Mouse (Mus musculus): Measurements from ENCODE around the gene Gm37240.

Gene Gm37240

GRCm38 (mm10) chr3:85749348-85749747, 138.0 kb downstream of the Gm37240 start:
- DNase-seq (ENCODE audit: low spot score in 2 of 2) = no peak

GRCm38 (mm10) chr3:85748863-85749262, 138.5 kb downstream of the Gm37240 start:
- no peak for DNase-seq (ENCODE audit: low spot score in 2 of 2)

GRCm38 (mm10) chr3:85746116-85746515, 141.2 kb downstream of the Gm37240 start:
- DNase-seq (ENCODE audit: low spot score in 2 of 2) = no peak

GRCm38 (mm10) chr3:85741767-85742166, 145.6 kb downstream of the Gm37240 start:
- DNase-seq (ENCODE audit: low spot score in 2 of 2) = no peak

GRCm38 (mm10) chr3:85738591-85738990, 148.7 kb downstream of the Gm37240 start:
- no peak for DNase-seq (ENCODE audit: low spot score in 2 of 2)

- no peak for DNase-seq (ENCODE audit: low spot score in 2 of 2)
Measured at GRCm38 (mm10) chr3:85733939-85734729, 153.2 kb downstream of the Gm37240 start.

- no peak for DNase-seq (ENCODE audit: low spot score in 2 of 2)
Measured at GRCm38 (mm10) chr3:85727171-85727570, 160.1 kb downstream of the Gm37240 start.

GRCm38 (mm10) chr3:85725971-85726370, 161.3 kb downstream of the Gm37240 start:
- DNase-seq (ENCODE audit: low spot score in 2 of 2) = no peak

- no peak for DNase-seq (ENCODE audit: low spot score in 2 of 2)
Measured at GRCm38 (mm10) chr3:85725110-85725509, 162.2 kb downstream of the Gm37240 start.

GRCm38 (mm10) chr3:85722581-85722980, 164.7 kb downstream of the Gm37240 start:
- DNase-seq (ENCODE audit: low spot score in 2 of 2) = no peak

GRCm38 (mm10) chr3:85715764-85716297, 171.5 kb downstream of the Gm37240 start:
- no peak for DNase-seq (ENCODE audit: low spot score in 2 of 2)

GRCm38 (mm10) chr3:85713936-85714709, 173.2 kb downstream of the Gm37240 start:
- DNase-seq (ENCODE audit: low spot score in 2 of 2) = no peak

GRCm38 (mm10) chr3:85710695-85711094, 176.6 kb downstream of the Gm37240 start:
- DNase-seq (ENCODE audit: low spot score in 2 of 2) = no peak

GRCm38 (mm10) chr3:85707421-85707820, 179.9 kb downstream of the Gm37240 start:
- peak; percentile 5 to 16 for DNase-seq (ENCODE audit: low spot score in 2 of 2)

- no peak for DNase-seq (ENCODE audit: low spot score in 2 of 2)
Measured at GRCm38 (mm10) chr3:85703141-85703882, 184.0 kb downstream of the Gm37240 start.

- no peak for DNase-seq (ENCODE audit: low spot score in 2 of 2)
Measured at GRCm38 (mm10) chr3:85698496-85698895, 188.8 kb downstream of the Gm37240 start.

GRCm38 (mm10) chr3:85695056-85695455, 192.3 kb downstream of the Gm37240 start:
- DNase-seq (ENCODE audit: low spot score in 2 of 2) = no peak

GRCm38 (mm10) chr3:85693013-85693412, 194.3 kb downstream of the Gm37240 start:
- DNase-seq (ENCODE audit: low spot score in 2 of 2) = no peak

GRCm38 (mm10) chr3:85691134-85691533, 196.2 kb downstream of the Gm37240 start:
- DNase-seq (ENCODE audit: low spot score in 2 of 2) = no peak

GRCm38 (mm10) chr3:85688341-85688740, 199.0 kb downstream of the Gm37240 start:
- DNase-seq (ENCODE audit: low spot score in 2 of 2) = no peak

- no peak for DNase-seq (ENCODE audit: low spot score in 2 of 2)
Measured at GRCm38 (mm10) chr3:85685271-85685670, 202.0 kb downstream of the Gm37240 start.

- DNase-seq (ENCODE audit: low spot score in 2 of 2) = no peak
Measured at GRCm38 (mm10) chr3:85683618-85684017, 203.7 kb downstream of the Gm37240 start.

All from heart, adult 9 months (tissue).